Mouse (Mus musculus): Measurements from ENCODE around the gene Lmx1a. TPM values are rescaled to one million over a fixed set of nuclear protein-coding genes. Genes with fewer than 3 reads are reported as not detected.

Lmx1a gene
- polyA plus RNA-seq, 1 experiment from 2014 or later = not detected

DNA sequence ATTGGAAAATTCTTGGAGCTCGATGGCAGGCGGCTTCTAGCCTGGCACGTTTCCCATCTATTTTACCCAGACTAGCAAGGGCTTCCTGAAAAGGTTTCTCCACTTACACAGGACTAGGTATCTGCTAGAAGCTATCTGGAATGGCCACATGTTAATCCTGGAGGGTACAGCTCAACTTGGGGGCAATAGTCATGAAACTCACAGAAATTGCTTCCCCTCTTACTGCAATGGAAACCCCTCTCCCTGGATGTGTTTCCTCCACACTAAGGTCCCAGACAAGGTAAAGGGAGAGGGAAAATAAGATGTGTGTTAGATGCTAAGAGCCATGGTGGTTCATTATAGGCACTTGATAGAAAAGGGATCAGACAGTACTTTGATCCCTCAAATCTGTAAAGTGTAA is 5.7 kb downstream of the Lmx1a start:
- H3K9me3 ChIP-seq (ENCODE audit: control insufficient read depth, low read length) = no peaks in the 10 kb centered on the region
- peaks cover 85% of the 10 kb centered on the region for H3K27me3 ChIP-seq (ENCODE audit: control insufficient read depth, insufficient read depth, low read length)
- no peak overlapping the region for H3K27ac ChIP-seq (replicated peaks in 1 of 2; ENCODE audit: control insufficient read depth in 1 of 2, insufficient read depth in 1 of 2, low read depth in 2 of 2, low read length in 2 of 2)
- peaks cover 0 to 7% of the 10 kb centered on the region in 2 experiments; a peak in 3 of 4 replicates for H3K4me1 ChIP-seq (ENCODE audit: control insufficient read depth in 2 of 2, insufficient read depth in 2 of 2, low read length in 2 of 2)
- 10% methylated on average over 3 of the region's 3 CpGs for WGBS
- no peak overlapping the region for H3K4me2 ChIP-seq (ENCODE audit: low read length)
- no peak overlapping the region for H3K9ac ChIP-seq (ENCODE audit: low read length)
- H3K36me3 ChIP-seq (ENCODE audit: control insufficient read depth, insufficient read depth, low read length) = no peaks in the 10 kb centered on the region
- no peak for ATAC-seq (ENCODE audit: insufficient number of reproducible peaks, insufficient read depth, low FRiP score, low read depth)
- H3K4me3 ChIP-seq (ENCODE audit: control insufficient read depth in 1 of 2, insufficient read depth in 1 of 2, low read depth in 1 of 2, low read length in 2 of 2) = no peak overlapping the region

DNA sequence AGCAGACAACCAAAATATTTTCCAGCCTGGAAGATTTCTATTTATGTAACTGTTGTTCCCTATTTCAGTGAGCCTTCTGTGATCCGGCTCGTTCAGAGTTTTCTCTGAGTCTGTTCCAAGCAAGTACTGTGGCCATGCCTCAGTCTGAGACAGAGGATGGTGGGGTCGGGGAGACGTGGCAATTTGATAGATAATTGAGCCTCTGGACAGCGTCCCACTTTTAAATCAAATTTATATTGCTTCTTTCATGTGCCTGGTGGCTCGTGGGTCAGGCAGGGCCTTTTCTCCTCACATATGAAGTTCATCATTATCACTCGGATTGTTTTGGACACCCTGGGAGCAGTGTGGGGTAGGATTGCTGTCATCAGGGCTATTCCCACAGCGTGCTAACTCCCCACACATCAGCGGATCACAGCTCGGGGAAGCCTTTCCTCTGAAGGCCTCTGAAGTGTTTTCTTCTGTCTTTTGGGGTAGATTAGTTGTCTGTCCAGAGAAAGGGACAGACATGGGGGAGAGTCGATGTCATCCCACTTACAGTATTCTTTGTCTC is 6.9 kb downstream of the Lmx1a start:
- no peak overlapping the region for H3K4me2 ChIP-seq (ENCODE audit: low read length)
- H3K36me3 ChIP-seq (ENCODE audit: control insufficient read depth, insufficient read depth, low read length) = no peaks in the 10 kb centered on the region
- peaks cover 87% of the 10 kb centered on the region for H3K27me3 ChIP-seq (ENCODE audit: control insufficient read depth, insufficient read depth, low read length)
- no peak for ATAC-seq (ENCODE audit: insufficient number of reproducible peaks, insufficient read depth, low FRiP score, low read depth)
- H3K4me1 ChIP-seq (ENCODE audit: control insufficient read depth in 2 of 2, insufficient read depth in 2 of 2, low read length in 2 of 2) = peaks cover 0 to 7% of the 10 kb centered on the region in 2 experiments; a peak in 3 of 4 replicates
- H3K27ac ChIP-seq (replicated peaks in 1 of 2; ENCODE audit: control insufficient read depth in 1 of 2, insufficient read depth in 1 of 2, low read depth in 2 of 2, low read length in 2 of 2) = no peak overlapping the region
- H3K9ac ChIP-seq (ENCODE audit: low read length) = no peak overlapping the region
- H3K9me3 ChIP-seq (ENCODE audit: control insufficient read depth, low read length) = no peaks in the 10 kb centered on the region
- 39% methylated on average over 11 of the region's 11 CpGs for WGBS
- no peak overlapping the region for H3K4me3 ChIP-seq (ENCODE audit: control insufficient read depth in 1 of 2, insufficient read depth in 1 of 2, low read depth in 1 of 2, low read length in 2 of 2)

DNA sequence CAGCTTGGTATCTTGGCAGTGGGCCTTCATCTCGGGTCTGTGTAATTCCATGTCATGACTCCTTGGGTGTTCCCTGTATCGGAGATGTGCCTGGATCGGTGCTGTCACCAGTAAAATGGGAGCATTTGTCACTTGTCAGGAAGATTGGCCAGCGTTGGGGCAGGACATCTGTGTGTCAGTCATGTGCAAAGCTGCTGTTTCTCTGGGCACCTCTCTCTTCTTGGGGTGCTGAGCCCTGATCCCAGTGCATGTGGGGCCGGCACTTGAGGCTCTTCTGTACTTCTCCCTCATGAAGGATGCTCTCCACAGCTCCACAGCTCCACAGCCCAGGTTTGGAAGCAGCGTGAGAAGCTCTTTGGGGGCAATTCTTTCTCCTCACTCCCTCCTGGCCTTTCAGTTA is 10.7 kb downstream of the Lmx1a start:
- 48% methylated on average over 6 of the region's 6 CpGs for WGBS
- no peak for ATAC-seq (ENCODE audit: insufficient number of reproducible peaks, insufficient read depth, low FRiP score, low read depth)

DNA sequence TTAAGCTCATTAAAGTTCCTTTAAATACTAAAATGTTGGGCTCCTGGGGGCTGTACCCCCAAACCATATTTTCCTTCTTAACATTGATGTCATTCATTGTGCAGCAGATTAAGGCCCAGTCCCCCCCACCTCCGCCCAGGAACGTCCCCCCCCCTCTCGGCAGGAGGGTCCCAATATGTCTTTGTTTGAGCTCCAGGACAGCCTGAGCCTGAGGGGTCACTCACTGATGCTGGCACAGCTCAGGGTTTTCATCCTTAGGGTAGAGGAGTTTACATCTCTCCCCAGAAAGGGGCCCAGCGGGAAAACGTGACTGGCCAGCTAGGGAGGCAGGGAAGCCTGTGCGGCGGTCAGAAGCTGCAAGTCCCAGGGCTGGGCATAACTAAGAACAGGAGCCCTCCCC is 11.2 kb downstream of the Lmx1a start:
- no peak for ATAC-seq (ENCODE audit: insufficient number of reproducible peaks, insufficient read depth, low FRiP score, low read depth)
- Histone ChIP-seq H3K4me1 (ENCODE audit: control insufficient read depth in 2 of 2, insufficient read depth in 2 of 2, low read length in 2 of 2) (no peaks in the 10 kb centered on the region), H3K9me3 (ENCODE audit: control insufficient read depth, low read length) (no peaks in the 10 kb centered on the region), H3K27ac (replicated peaks in 1 of 2; ENCODE audit: control insufficient read depth in 1 of 2, insufficient read depth in 1 of 2, low read depth in 2 of 2, low read length in 2 of 2) (no peak overlapping the region), H3K27me3 (ENCODE audit: control insufficient read depth, insufficient read depth, low read length) (peaks cover 46% of the 10 kb centered on the region), H3K36me3 (ENCODE audit: control insufficient read depth, insufficient read depth, low read length) (no peaks in the 10 kb centered on the region), H3K9ac (ENCODE audit: low read length) (no peak overlapping the region), H3K4me2 (ENCODE audit: low read length) (no peak overlapping the region), H3K4me3 (ENCODE audit: control insufficient read depth in 1 of 2, insufficient read depth in 1 of 2, low read depth in 1 of 2, low read length in 2 of 2) (no peak overlapping the region)
- 15% methylated on average over 7 of the region's 7 CpGs for WGBS

More for the DNA sequence above, 10.7 kb downstream of the Lmx1a start:
- Histone ChIP-seq H3K9ac (ENCODE audit: low read length) (no peak overlapping the region), H3K27me3 (ENCODE audit: control insufficient read depth, insufficient read depth, low read length) (peaks cover 51% of the 10 kb centered on the region), H3K9me3 (ENCODE audit: control insufficient read depth, low read length) (no peaks in the 10 kb centered on the region), H3K4me1 (ENCODE audit: control insufficient read depth in 2 of 2, insufficient read depth in 2 of 2, low read length in 2 of 2) (no peaks in the 10 kb centered on the region), H3K4me3 (ENCODE audit: control insufficient read depth in 1 of 2, insufficient read depth in 1 of 2, low read depth in 1 of 2, low read length in 2 of 2) (no peak overlapping the region), H3K27ac (replicated peaks in 1 of 2; ENCODE audit: control insufficient read depth in 1 of 2, insufficient read depth in 1 of 2, low read depth in 2 of 2, low read length in 2 of 2) (no peak overlapping the region), H3K36me3 (ENCODE audit: control insufficient read depth, insufficient read depth, low read length) (no peaks in the 10 kb centered on the region), H3K4me2 (ENCODE audit: low read length) (no peak overlapping the region)

DNA sequence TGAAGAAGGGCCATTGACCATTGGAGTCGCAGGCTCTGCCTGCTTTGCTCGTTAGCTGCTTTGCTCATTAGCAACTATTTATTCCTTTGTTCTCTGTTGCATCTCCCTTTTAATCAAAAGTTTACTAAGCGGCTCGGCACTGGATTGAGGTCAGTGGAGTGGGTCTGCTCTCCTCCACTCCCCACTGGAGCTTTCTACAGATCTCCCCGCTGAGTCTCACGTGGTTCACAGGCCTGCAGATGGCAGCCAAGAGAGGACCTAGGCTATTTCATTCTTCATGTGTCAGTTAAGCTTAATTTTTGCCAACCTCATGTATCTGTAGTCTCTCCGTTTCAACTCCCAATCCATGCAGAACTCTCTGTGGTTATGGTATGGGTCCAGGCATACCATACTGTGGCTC is 16.5 kb downstream of the Lmx1a start:
- H3K4me1 ChIP-seq (ENCODE audit: control insufficient read depth in 2 of 2, insufficient read depth in 2 of 2, low read length in 2 of 2) = no peaks in the 10 kb centered on the region
- H3K4me3 ChIP-seq (ENCODE audit: control insufficient read depth in 1 of 2, insufficient read depth in 1 of 2, low read depth in 1 of 2, low read length in 2 of 2) = no peak overlapping the region
- no peak for ATAC-seq (ENCODE audit: insufficient number of reproducible peaks, insufficient read depth, low FRiP score, low read depth)
- no peak overlapping the region for H3K4me2 ChIP-seq (ENCODE audit: low read length)
- H3K9ac ChIP-seq (ENCODE audit: low read length) = no peak overlapping the region
- 78% methylated on average over 7 of the region's 7 CpGs for WGBS
- H3K9me3 ChIP-seq (ENCODE audit: control insufficient read depth, low read length) = no peaks in the 10 kb centered on the region
- peaks cover 5% of the 10 kb centered on the region; the same call in 1 of the 2 replicates for H3K27me3 ChIP-seq (ENCODE audit: control insufficient read depth, insufficient read depth, low read length)
- H3K36me3 ChIP-seq (ENCODE audit: control insufficient read depth, insufficient read depth, low read length) = no peaks in the 10 kb centered on the region
- H3K27ac ChIP-seq (replicated peaks in 1 of 2; ENCODE audit: control insufficient read depth in 1 of 2, insufficient read depth in 1 of 2, low read depth in 2 of 2, low read length in 2 of 2) = no peak overlapping the region

DNA sequence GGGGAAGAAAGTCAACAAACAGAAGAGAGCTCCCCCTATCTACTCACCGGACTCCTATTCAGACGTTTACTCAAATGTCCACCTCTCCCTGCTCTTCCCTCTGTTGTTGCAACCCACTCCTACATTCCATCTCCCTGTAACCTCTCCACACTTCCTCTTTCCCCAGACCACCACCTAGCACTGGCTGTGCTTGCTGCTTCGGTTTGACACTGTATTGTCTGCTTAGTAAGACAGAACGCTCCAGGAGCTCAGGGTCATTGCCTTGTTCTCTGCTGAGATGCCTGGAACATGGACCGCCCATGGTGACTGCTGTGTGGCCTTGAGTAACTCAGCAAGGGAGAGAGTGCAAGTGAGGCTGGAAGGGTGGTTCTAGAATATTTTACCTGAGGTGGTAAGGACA is 19.7 kb downstream of the Lmx1a start:
- Histone ChIP-seq H3K9ac (ENCODE audit: low read length) (no peak overlapping the region), H3K4me2 (ENCODE audit: low read length) (no peak overlapping the region), H3K9me3 (ENCODE audit: control insufficient read depth, low read length) (no peaks in the 10 kb centered on the region), H3K36me3 (ENCODE audit: control insufficient read depth, insufficient read depth, low read length) (no peaks in the 10 kb centered on the region), H3K27ac (replicated peaks in 1 of 2; ENCODE audit: control insufficient read depth in 1 of 2, insufficient read depth in 1 of 2, low read depth in 2 of 2, low read length in 2 of 2) (no peak overlapping the region), H3K4me1 (ENCODE audit: control insufficient read depth in 2 of 2, insufficient read depth in 2 of 2, low read length in 2 of 2) (no peaks in the 10 kb centered on the region), H3K27me3 (ENCODE audit: control insufficient read depth, insufficient read depth, low read length) (no peaks in the 10 kb centered on the region), H3K4me3 (ENCODE audit: control insufficient read depth in 1 of 2, insufficient read depth in 1 of 2, low read depth in 1 of 2, low read length in 2 of 2) (no peak overlapping the region)
- WGBS = 54% methylated on average over 5 of the region's 5 CpGs
- ATAC-seq (ENCODE audit: insufficient number of reproducible peaks, insufficient read depth, low FRiP score, low read depth) = no peak

DNA sequence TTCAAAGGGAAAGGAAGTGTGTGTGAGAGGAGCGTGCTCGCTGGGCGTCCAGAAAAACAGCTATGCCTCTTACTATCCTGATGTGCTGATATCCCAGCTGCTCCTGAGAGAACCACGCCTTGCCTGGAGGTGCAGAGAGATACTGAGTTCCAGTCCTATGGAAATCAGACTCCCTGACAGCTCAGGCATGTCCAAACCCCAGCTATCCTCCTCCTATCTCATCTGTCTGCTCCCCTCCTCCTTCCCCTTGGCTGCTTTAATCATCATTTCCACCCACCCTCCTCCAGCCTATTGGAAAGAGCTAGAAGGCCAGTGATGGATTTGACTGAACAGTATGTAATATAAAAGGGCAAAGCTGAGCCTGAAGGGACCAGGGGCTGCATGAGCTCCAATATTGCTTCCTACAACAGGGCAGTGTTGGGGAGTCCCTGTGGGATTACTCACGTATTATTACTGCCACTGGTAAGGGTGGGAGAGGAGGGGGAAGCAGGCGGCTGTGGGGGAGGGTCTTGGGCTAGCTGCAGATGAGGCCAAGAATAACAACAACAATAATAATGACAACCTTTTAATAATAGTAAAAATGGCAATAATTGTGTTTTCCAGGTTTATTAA is 26.8 kb downstream of the Lmx1a start:
- H3K4me1 ChIP-seq (ENCODE audit: control insufficient read depth in 2 of 2, insufficient read depth in 2 of 2, low read length in 2 of 2) = no peaks in the 10 kb centered on the region
- H3K4me3 ChIP-seq (ENCODE audit: control insufficient read depth in 1 of 2, insufficient read depth in 1 of 2, low read depth in 1 of 2, low read length in 2 of 2) = no peak overlapping the region
- no peak for ATAC-seq (ENCODE audit: insufficient number of reproducible peaks, insufficient read depth, low FRiP score, low read depth)
- no peaks in the 10 kb centered on the region for H3K36me3 ChIP-seq (ENCODE audit: control insufficient read depth, insufficient read depth, low read length)
- WGBS = 44% methylated on average over 6 of the region's 6 CpGs
- no peak overlapping the region for H3K9ac ChIP-seq (ENCODE audit: low read length)
- H3K27me3 ChIP-seq (ENCODE audit: control insufficient read depth, insufficient read depth, low read length) = no peaks in the 10 kb centered on the region
- no peak overlapping the region for H3K27ac ChIP-seq (replicated peaks in 1 of 2; ENCODE audit: control insufficient read depth in 1 of 2, insufficient read depth in 1 of 2, low read depth in 2 of 2, low read length in 2 of 2)
- no peaks in the 10 kb centered on the region for H3K9me3 ChIP-seq (ENCODE audit: control insufficient read depth, low read length)
- H3K4me2 ChIP-seq (ENCODE audit: low read length) = no peak overlapping the region

DNA sequence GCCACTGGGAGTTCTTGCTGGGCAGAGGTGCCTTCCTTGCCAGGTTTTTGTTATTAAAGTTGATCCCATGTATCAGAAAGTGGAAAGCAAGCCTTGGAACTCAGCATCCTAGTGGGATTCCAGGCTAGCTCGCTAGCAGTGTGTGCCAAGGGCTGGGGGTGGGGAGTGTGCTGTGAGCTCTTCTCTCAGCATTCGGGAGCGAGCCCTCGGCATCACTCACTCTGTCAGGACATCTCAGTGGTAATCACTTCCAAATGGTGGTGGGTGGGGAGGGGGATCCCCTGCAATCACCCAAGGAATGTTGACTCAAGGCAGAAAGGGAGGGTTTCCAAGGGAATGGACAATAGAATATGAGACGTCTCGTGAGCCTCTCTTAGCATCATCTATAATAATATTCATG is 45.4 kb downstream of the Lmx1a start:
- Histone ChIP-seq H3K9me3 (ENCODE audit: control insufficient read depth, low read length) (no peaks in the 10 kb centered on the region), H3K27me3 (ENCODE audit: control insufficient read depth, insufficient read depth, low read length) (peaks cover 7% of the 10 kb centered on the region; the same call in 1 of the 2 replicates), H3K4me1 (ENCODE audit: control insufficient read depth in 2 of 2, insufficient read depth in 2 of 2, low read length in 2 of 2) (no peaks in the 10 kb centered on the region), H3K4me3 (ENCODE audit: control insufficient read depth in 1 of 2, insufficient read depth in 1 of 2, low read depth in 1 of 2, low read length in 2 of 2) (no peak overlapping the region), H3K27ac (replicated peaks in 1 of 2; ENCODE audit: control insufficient read depth in 1 of 2, insufficient read depth in 1 of 2, low read depth in 2 of 2, low read length in 2 of 2) (no peak overlapping the region), H3K36me3 (ENCODE audit: control insufficient read depth, insufficient read depth, low read length) (no peaks in the 10 kb centered on the region), H3K4me2 (ENCODE audit: low read length) (no peak overlapping the region), H3K9ac (ENCODE audit: low read length) (no peak overlapping the region)
- no peak for ATAC-seq (ENCODE audit: insufficient number of reproducible peaks, insufficient read depth, low FRiP score, low read depth)
- WGBS = 8% methylated on average over 6 of the region's 6 CpGs
